Mouse (Mus musculus) forebrain, embryonic 16.5 days (tissue): ENCODE measurements around the gene Sorbs2. TPM values are rescaled to one million over a fixed set of nuclear protein-coding genes. Genes with fewer than 3 reads are reported as not detected.
A peak's percentile ranks its signal among the peaks of the same experiment; 100 is the strongest.

ENCODE experiments used
- ATAC-seq: fragments of 200-750 bp; cut with Nextera tagmentation; 2 replicates; pipeline ENCODE4 v1.8.0; 2017; ENCODE audit warnings: mild to moderate bottlenecking, moderate library complexity
- H3K27ac ChIP-seq: fragments of 300-500 bp; sonication (generic); 2 replicates; pipeline ENCODE4 v1.5.1; 2014; ENCODE audit warnings: low read length, control low read depth
- H3K27me3 ChIP-seq: fragments of 300-500 bp; sonication (generic); replicated peaks from 2 replicates; pipeline ENCODE4 v1.6.1; 2014; ENCODE audit warnings: low read length; ENCODE audit not compliant: control insufficient read depth, insufficient read depth
- H3K36me3 ChIP-seq: fragments of 300-500 bp; sonication (generic); 2 replicates; pipeline ENCODE4 v1.6.1; 2014; ENCODE audit not compliant: control insufficient read depth, insufficient read depth
- H3K4me1 ChIP-seq: fragments of 300-500 bp; sonication (generic); replicated peaks from 2 replicates; pipeline ENCODE4 v1.6.1; 2014; ENCODE audit warnings: low read length; ENCODE audit not compliant: control insufficient read depth, insufficient read depth
- H3K4me2 ChIP-seq: fragments of 300-500 bp; sonication (generic); 2 replicates; pipeline ENCODE4 v1.6.1; 2014; ENCODE audit warnings: mild to moderate bottlenecking, low read length, control low read depth
- H3K4me3 ChIP-seq: fragments of 300-500 bp; sonication (generic); replicated peaks from 2 replicates; pipeline ENCODE4 v1.5.1; 2014; ENCODE audit warnings: mild to moderate bottlenecking, low read length, control low read depth
- H3K9ac ChIP-seq: fragments of 300-500 bp; sonication (generic); replicated peaks from 2 replicates; pipeline ENCODE4 v1.6.1; 2014; ENCODE audit warnings: low read depth, low read length, control low read depth
- H3K9me3 ChIP-seq: fragments of 300-500 bp; sonication (generic); 2 replicates; pipeline ENCODE4 v1.6.1; 2016; ENCODE audit warnings: low read length; ENCODE audit not compliant: control insufficient read depth
- WGBS: fragments of 180-500 bp; shearing (Covaris S2); extraction: QIAGEN DNeasy Blood & Tissue Kit; methylation state at CpG from one replicate; pipeline ENCODE4 v1.1.7; 2014; 5-methylcytosine and 5-hydroxymethylcytosine counted together
- polyA plus RNA-seq: library from polyadenylated mRNA; unstranded; fragments of >200 nt; fragmentation: Nextera tagmentation; extraction: Ambion mirVana; gene quantifications from 2 replicates; pipeline ENCODE4 v1.2.1, GENCODE M21; 2015

Sorbs2 gene
- polyA plus RNA-seq, 1 experiment from 2014 or later: 92.6 TPM

- no peak for ATAC-seq
- Histone ChIP-seq H3K9me3 (no peaks in the 10 kb centered on the region), H3K4me1 (peaks cover 12% of the 10 kb centered on the region), H3K27me3 (no peaks in the 10 kb centered on the region), H3K27ac (no peak overlapping the region), H3K36me3 (no peaks in the 10 kb centered on the region; the same call in 1 of the 2 replicates), H3K4me2 (no peak overlapping the region), H3K9ac (no peak overlapping the region), H3K4me3 (no peak overlapping the region)
- 39% methylated on average over 4 of the region's 4 CpGs for WGBS
Measured at GRCm38 (mm10) chr8:45709734-45710133, 202.1 kb downstream of the Sorbs2 start.

GRCm38 (mm10) chr8:45712610-45713009, 205.0 kb downstream of the Sorbs2 start:
- Histone ChIP-seq H3K27ac (peak overlapping the region; percentile 66), H3K9ac (no peak overlapping the region), H3K9me3 (no peaks in the 10 kb centered on the region), H3K4me1 (peaks cover 25% of the 10 kb centered on the region), H3K4me3 (no peak overlapping the region), H3K36me3 (no peaks in the 10 kb centered on the region; the same call in 1 of the 2 replicates), H3K4me2 (no peak overlapping the region), H3K27me3 (no peaks in the 10 kb centered on the region)
- 53% methylated on average over 6 of the region's 6 CpGs for WGBS
- 0 out of 2 replicates have a peak, but pooled peaks have one; percentile 14 for ATAC-seq

GRCm38 (mm10) chr8:45714806-45715205, 207.2 kb downstream of the Sorbs2 start:
- Histone ChIP-seq H3K4me2 (no peak overlapping the region), H3K36me3 (no peaks in the 10 kb centered on the region; the same call in 1 of the 2 replicates), H3K9ac (no peak overlapping the region), H3K4me3 (no peak overlapping the region), H3K9me3 (no peaks in the 10 kb centered on the region), H3K27ac (peak overlapping the region; percentile 90), H3K4me1 (peaks cover 22% of the 10 kb centered on the region), H3K27me3 (no peaks in the 10 kb centered on the region)
- 6% methylated on average over 3 of the region's 3 CpGs for WGBS
- peak; percentile 32 for ATAC-seq

- H3K4me3 ChIP-seq: no peak overlapping the region
- no peaks in the 10 kb centered on the region for H3K27me3 ChIP-seq
- WGBS: 31% methylated on average over 13 of the region's 13 CpGs
- peaks cover 22% of the 10 kb centered on the region for H3K4me1 ChIP-seq
- H3K9me3 ChIP-seq: no peaks in the 10 kb centered on the region
- ATAC-seq: peak; percentile 93
- H3K27ac ChIP-seq: peak overlapping the region; percentile 90
- no peak overlapping the region for H3K9ac ChIP-seq
- H3K4me2 ChIP-seq: no peak overlapping the region
- no peaks in the 10 kb centered on the region for H3K36me3 ChIP-seq
Measured at GRCm38 (mm10) chr8:45715330-45716027, 207.9 kb downstream of the Sorbs2 start.

- no peak for ATAC-seq
Measured at GRCm38 (mm10) chr8:45719776-45720175, 212.2 kb downstream of the Sorbs2 start.

GRCm38 (mm10) chr8:45724204-45724603, 216.6 kb downstream of the Sorbs2 start:
- H3K9ac ChIP-seq: no peak overlapping the region

More at GRCm38 (mm10) chr8:45719776-45720175, 212.2 kb downstream of the Sorbs2 start:
- Histone ChIP-seq H3K27me3 (no peaks in the 10 kb centered on the region), H3K4me2 (no peak overlapping the region), H3K4me1 (peaks cover 12% of the 10 kb centered on the region; the same call in 1 of the 2 replicates), H3K9me3 (no peaks in the 10 kb centered on the region), H3K4me3 (no peak overlapping the region), H3K27ac (no peak overlapping the region), H3K9ac (no peak overlapping the region), H3K36me3 (no peaks in the 10 kb centered on the region)
- WGBS: 79% methylated on average over 8 of the region's 8 CpGs

GRCm38 (mm10) chr8:45725321-45725720, 217.7 kb downstream of the Sorbs2 start:
- no peak overlapping the region for H3K9ac ChIP-seq
- H3K27ac ChIP-seq: no peak overlapping the region
- 81% methylated on average over 5 of the region's 5 CpGs for WGBS
- no peak overlapping the region for H3K4me2 ChIP-seq
- no peak overlapping the region for H3K4me3 ChIP-seq
- peaks cover 3% of the 10 kb centered on the region; the same call in 1 of the 2 replicates for H3K4me1 ChIP-seq
- no peaks in the 10 kb centered on the region for H3K27me3 ChIP-seq
- H3K36me3 ChIP-seq: no peaks in the 10 kb centered on the region
- no peaks in the 10 kb centered on the region for H3K9me3 ChIP-seq
- no peak for ATAC-seq

More at GRCm38 (mm10) chr8:45724204-45724603, 216.6 kb downstream of the Sorbs2 start:
- H3K36me3 ChIP-seq: no peaks in the 10 kb centered on the region
- no peaks in the 10 kb centered on the region for H3K27me3 ChIP-seq
- H3K4me1 ChIP-seq: no peaks in the 10 kb centered on the region
- no peak for ATAC-seq
- H3K27ac ChIP-seq: no peak overlapping the region
- no peaks in the 10 kb centered on the region for H3K9me3 ChIP-seq
- no peak overlapping the region for H3K4me3 ChIP-seq
- WGBS: 90% methylated on average over 3 of the region's 3 CpGs
- H3K4me2 ChIP-seq: no peak overlapping the region

GRCm38 (mm10) chr8:45729850-45730382, 222.3 kb downstream of the Sorbs2 start:
- no peaks in the 10 kb centered on the region for H3K36me3 ChIP-seq
- H3K9ac ChIP-seq: no peak overlapping the region
- no peaks in the 10 kb centered on the region for H3K9me3 ChIP-seq
- 77% methylated on average over 7 of the region's 7 CpGs for WGBS
- peaks cover 6% of the 10 kb centered on the region for H3K4me1 ChIP-seq
- no peak overlapping the region for H3K4me3 ChIP-seq
- no peak for ATAC-seq
- no peaks in the 10 kb centered on the region for H3K27me3 ChIP-seq
- H3K4me2 ChIP-seq: no peak overlapping the region
- H3K27ac ChIP-seq: no peak overlapping the region

GRCm38 (mm10) chr8:45730795-45731194, 223.2 kb downstream of the Sorbs2 start:
- no peak overlapping the region for H3K4me2 ChIP-seq
- WGBS: 73% methylated on average over 5 of the region's 5 CpGs
- no peaks in the 10 kb centered on the region for H3K27me3 ChIP-seq
- no peaks in the 10 kb centered on the region for H3K36me3 ChIP-seq
- no peaks in the 10 kb centered on the region for H3K9me3 ChIP-seq
- H3K4me3 ChIP-seq: no peak overlapping the region
- peaks cover 6% of the 10 kb centered on the region for H3K4me1 ChIP-seq
- ATAC-seq: no peak
- H3K9ac ChIP-seq: no peak overlapping the region
- no peak overlapping the region for H3K27ac ChIP-seq
